Mouse (Mus musculus): ENCODE measurements at regions not wholly inside any gene's neighbourhood (a gene's known extent, or its start where the extent isn't known, plus 50 kb on each side); places are given as distances from the start of the nearest gene placed in this dataset.

GRCm38 (mm10) chr13:25933783-25934182 lies 663.5 kb upstream of the Nrsn1 start:
- Histone ChIP-seq H3K27me3 (replicated peaks) (no peaks in the 10 kb centered on the region), H3K4me1 (peaks cover 18% of the 10 kb centered on the region), H3K27ac (replicated peaks) (peak overlapping the region; percentile 80), H3K4me3 (replicated peaks) (no peak overlapping the region), H3K36me3 (no peaks in the 10 kb centered on the region), H3K9me3 (replicated peaks) (no peaks in the 10 kb centered on the region), H3K9ac (replicated peaks) (no peak overlapping the region), H3K4me2 (no peak overlapping the region)
- no peak for ATAC-seq (ENCODE audit: low FRiP score)
- WGBS, result 29% methylated on average over 3 of the region's 3 CpGs

DNA sequence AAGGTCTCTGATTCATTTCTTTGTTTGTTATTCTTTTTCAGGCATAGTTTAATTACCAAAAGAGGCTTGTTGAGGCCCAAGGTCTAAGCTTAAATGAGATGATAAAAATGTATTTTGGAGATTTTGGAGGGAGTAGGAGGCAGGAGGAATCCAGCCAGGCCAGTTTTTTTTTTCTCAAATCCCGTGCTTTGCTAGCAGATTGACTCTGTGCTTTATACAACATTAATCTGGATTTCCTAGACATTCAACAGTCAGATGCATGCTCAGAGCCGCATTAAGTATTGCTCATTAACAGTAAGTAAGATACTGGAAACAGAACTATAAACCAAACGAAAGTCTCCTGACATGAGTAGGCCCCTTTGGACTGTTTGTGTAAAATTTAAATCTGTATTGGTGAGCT lies 662.9 kb upstream of the Nrsn1 start:
- Histone ChIP-seq H3K36me3 (no peaks in the 10 kb centered on the region), H3K27me3 (replicated peaks) (no peaks in the 10 kb centered on the region), H3K27ac (replicated peaks) (peak overlapping the region; percentile 80), H3K9ac (replicated peaks) (no peak overlapping the region), H3K9me3 (replicated peaks) (no peaks in the 10 kb centered on the region), H3K4me1 (peaks cover 18% of the 10 kb centered on the region), H3K4me3 (replicated peaks) (no peak overlapping the region), H3K4me2 (no peak overlapping the region)
- WGBS, result 12% methylated on average over 3 of the region's 3 CpGs
- ATAC-seq (ENCODE audit: low FRiP score), result peak; percentile 52; the same call in 1 of the 2 replicates

DNA sequence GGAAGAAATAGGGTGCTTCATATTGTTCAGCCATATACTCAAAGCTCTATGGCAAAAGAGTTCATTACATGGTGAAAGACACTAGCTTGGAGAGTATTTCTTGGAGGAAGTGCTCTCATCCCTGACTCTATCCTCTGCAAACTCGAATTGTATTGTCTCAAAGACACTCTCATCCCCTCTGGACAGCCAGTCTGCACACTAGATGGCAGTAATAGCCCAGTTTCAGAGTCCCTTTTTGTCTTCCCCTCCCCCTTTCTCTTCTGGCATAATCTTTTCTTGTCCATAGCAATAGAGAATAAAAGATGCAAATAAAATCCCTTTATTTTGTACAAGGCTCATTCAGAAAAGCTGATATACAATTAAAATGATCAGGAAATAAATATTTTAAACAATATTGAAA lies 662.5 kb upstream of the Nrsn1 start:
- Histone ChIP-seq H3K27ac (replicated peaks) (peak overlapping the region; percentile 80), H3K9me3 (replicated peaks) (no peaks in the 10 kb centered on the region), H3K9ac (replicated peaks) (0 out of 2 replicates have a peak overlapping the region, but pooled peaks have one; percentile 17), H3K4me1 (peaks cover 18% of the 10 kb centered on the region), H3K4me3 (replicated peaks) (no peak overlapping the region), H3K27me3 (replicated peaks) (no peaks in the 10 kb centered on the region), H3K36me3 (no peaks in the 10 kb centered on the region), H3K4me2 (no peak overlapping the region)
- WGBS, result 0% methylated on average over 1 of the region's 1 CpGs
- peak; percentile 94 for ATAC-seq (ENCODE audit: low FRiP score)

DNA sequence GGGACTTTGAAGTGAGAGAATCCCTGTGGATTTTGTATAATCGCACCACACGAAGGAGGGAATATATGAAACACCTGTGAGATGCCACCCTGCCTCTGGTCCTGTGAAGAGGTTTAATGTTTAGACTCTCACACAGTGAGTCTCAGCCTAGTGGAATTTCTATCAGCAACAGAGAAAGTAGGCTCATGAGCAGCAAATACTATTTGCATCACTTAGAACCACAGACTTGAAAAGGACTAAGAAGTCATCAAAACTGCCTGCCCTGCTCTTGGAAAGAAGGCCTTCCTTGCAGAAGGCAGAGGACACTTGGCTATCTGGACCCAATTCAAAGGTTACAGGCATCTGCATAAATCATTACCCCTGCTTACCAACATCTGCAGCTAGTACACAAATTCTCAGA lies 662.1 kb upstream of the Nrsn1 start:
- 49% methylated on average over 2 of the region's 2 CpGs for WGBS
- Histone ChIP-seq H3K9ac (replicated peaks) (0 out of 2 replicates have a peak overlapping the region, but pooled peaks have one; percentile 17), H3K27me3 (replicated peaks) (no peaks in the 10 kb centered on the region), H3K4me2 (no peak overlapping the region), H3K4me1 (peaks cover 18% of the 10 kb centered on the region), H3K36me3 (no peaks in the 10 kb centered on the region), H3K9me3 (replicated peaks) (no peaks in the 10 kb centered on the region), H3K4me3 (replicated peaks) (no peak overlapping the region), H3K27ac (replicated peaks) (peak overlapping the region; percentile 33)
- ATAC-seq (ENCODE audit: low FRiP score), result no peak

DNA sequence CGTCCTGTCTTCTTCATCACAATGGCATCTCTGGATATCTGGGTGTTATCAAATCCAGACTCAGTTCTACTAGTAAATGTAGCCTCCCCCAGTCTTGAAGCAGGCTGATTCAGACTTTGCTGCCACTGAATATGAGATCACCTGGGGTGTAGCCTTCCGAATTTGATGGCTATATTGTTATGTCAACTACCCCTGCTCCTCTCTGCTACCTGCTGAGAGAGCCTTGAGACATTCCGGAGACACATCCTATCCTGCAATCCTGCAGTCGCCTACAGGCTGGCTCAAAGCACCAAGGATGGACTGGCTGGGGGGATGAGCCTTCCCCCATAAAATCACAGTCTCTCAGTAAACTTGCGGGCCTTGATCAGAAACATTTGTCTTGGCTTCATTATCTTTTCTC lies 655.4 kb upstream of the Nrsn1 start:
- no peaks in the 10 kb centered on the region for H3K4me1 ChIP-seq
- no peak overlapping the region for H3K4me3 ChIP-seq (replicated peaks)
- no peaks in the 10 kb centered on the region for H3K36me3 ChIP-seq
- 78% methylated on average over 5 of the region's 5 CpGs for WGBS
- no peaks in the 10 kb centered on the region for H3K9me3 ChIP-seq (replicated peaks)
- H3K27me3 ChIP-seq (replicated peaks), result no peaks in the 10 kb centered on the region
- ATAC-seq (ENCODE audit: low FRiP score), result no peak
- no peak overlapping the region for H3K9ac ChIP-seq (replicated peaks)
- no peak overlapping the region for H3K4me2 ChIP-seq
- H3K27ac ChIP-seq (replicated peaks), result no peak overlapping the region

DNA sequence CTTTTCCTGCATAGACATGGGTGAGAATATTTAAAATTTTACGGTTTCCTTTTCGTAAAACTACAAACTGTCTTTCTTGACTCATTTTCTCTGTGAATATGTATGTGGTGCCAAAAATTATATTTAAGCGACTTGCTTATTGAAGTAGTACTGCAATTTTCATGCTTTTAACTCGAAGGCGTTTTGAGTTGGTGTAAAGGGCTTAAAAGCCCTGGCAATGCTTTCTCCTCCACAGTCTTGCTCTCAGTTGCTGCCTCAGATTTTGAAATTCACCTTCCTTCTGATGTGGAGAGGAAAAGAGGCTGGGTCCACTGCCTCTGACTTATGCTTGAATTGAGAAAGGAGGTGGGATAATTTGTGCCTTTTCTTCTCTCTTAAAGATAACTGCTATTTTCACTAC lies 629.6 kb upstream of the Nrsn1 start:
- Histone ChIP-seq H3K4me3 (replicated peaks) (no peak overlapping the region), H3K4me2 (no peak overlapping the region), H3K9me3 (replicated peaks) (no peaks in the 10 kb centered on the region), H3K36me3 (no peaks in the 10 kb centered on the region), H3K9ac (replicated peaks) (no peak overlapping the region), H3K27ac (replicated peaks) (no peak overlapping the region), H3K27me3 (replicated peaks) (no peaks in the 10 kb centered on the region), H3K4me1 (no peaks in the 10 kb centered on the region)
- 90% methylated on average over 5 of the region's 5 CpGs for WGBS
- ATAC-seq (ENCODE audit: low FRiP score), result no peak

DNA sequence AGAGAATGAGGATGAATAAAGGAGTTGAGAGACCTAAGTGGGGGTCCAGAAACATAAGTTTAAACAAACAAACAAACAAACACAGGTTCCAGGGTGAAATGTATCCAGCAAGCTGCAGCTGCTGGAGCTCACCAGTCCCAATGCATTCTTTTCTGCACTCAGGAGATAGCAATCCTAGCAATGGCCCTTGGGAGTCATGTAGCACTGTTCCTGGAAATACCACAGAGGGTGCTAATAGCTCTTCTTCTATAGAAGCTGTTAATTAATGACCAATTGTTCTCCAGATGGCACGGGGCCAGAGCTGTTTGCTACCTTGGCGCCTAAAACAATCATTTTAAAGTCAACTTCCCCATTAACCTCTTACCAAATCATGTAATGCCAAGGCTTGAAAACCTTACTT lies 622.8 kb upstream of the Nrsn1 start:
- H3K36me3 ChIP-seq, result no peaks in the 10 kb centered on the region
- H3K9ac ChIP-seq (replicated peaks), result no peak overlapping the region
- no peak overlapping the region for H3K4me3 ChIP-seq (replicated peaks)
- H3K4me1 ChIP-seq, result no peaks in the 10 kb centered on the region
- no peaks in the 10 kb centered on the region for H3K27me3 ChIP-seq (replicated peaks)
- no peaks in the 10 kb centered on the region for H3K9me3 ChIP-seq (replicated peaks)
- H3K4me2 ChIP-seq, result no peak overlapping the region
- 1% methylated on average over 2 of the region's 2 CpGs for WGBS
- ATAC-seq (ENCODE audit: low FRiP score), result no peak
- H3K27ac ChIP-seq (replicated peaks), result no peak overlapping the region

DNA sequence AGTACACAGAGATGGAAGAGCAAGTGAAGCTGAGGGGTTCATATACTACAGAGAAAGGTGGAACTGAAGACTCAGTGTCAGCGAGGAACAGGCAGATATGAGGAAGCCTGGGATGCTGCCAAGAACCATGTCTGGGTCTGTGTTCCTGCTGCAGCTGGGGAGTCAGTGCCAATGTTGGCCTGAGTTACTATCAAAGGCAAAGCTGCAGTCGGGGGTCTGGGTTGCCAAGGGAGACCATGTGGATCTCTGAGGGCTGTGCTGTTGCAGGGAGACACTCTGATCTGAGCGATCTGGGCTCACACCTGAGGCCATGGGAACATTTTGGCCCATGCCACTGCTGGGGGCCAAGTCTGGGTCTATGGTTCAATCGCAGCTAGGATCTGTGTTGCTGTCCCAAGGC lies 612.5 kb upstream of the Nrsn1 start:
- Histone ChIP-seq H3K4me2 (no peak overlapping the region), H3K9ac (replicated peaks) (no peak overlapping the region), H3K27ac (replicated peaks) (no peak overlapping the region), H3K27me3 (replicated peaks) (no peaks in the 10 kb centered on the region), H3K9me3 (replicated peaks) (no peaks in the 10 kb centered on the region), H3K36me3 (no peaks in the 10 kb centered on the region), H3K4me1 (no peaks in the 10 kb centered on the region), H3K4me3 (replicated peaks) (no peak overlapping the region)
- WGBS, result 66% methylated on average over 4 of the region's 4 CpGs
- no peak for ATAC-seq (ENCODE audit: low FRiP score)

DNA sequence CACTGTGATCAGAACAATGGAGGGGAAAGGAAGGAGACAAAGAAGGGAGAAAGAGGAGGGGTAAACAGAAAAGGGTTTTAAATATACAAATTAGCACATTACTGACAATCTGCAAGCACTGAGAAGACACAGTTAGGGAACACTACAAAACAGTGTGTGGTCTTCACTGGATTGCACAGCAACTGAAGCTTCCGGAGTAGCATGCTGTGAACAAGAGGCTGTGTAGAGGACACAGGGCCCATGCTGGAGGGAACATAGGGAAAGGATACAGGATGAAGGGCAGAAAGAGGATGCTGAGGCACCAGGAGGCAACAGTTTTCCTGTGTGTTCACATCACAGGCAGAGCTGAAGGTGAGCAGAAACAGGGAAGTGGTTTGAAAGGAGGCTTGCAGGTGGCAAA lies 598.6 kb upstream of the Nrsn1 start:
- ATAC-seq (ENCODE audit: low FRiP score), result no peak
- Histone ChIP-seq H3K36me3 (no peaks in the 10 kb centered on the region), H3K27ac (replicated peaks) (no peak overlapping the region), H3K9ac (replicated peaks) (no peak overlapping the region), H3K4me1 (no peaks in the 10 kb centered on the region), H3K9me3 (replicated peaks) (no peaks in the 10 kb centered on the region), H3K27me3 (replicated peaks) (no peaks in the 10 kb centered on the region), H3K4me3 (replicated peaks) (no peak overlapping the region), H3K4me2 (no peak overlapping the region)
- WGBS, result 48% methylated on average over 1 of the region's 1 CpGs

DNA sequence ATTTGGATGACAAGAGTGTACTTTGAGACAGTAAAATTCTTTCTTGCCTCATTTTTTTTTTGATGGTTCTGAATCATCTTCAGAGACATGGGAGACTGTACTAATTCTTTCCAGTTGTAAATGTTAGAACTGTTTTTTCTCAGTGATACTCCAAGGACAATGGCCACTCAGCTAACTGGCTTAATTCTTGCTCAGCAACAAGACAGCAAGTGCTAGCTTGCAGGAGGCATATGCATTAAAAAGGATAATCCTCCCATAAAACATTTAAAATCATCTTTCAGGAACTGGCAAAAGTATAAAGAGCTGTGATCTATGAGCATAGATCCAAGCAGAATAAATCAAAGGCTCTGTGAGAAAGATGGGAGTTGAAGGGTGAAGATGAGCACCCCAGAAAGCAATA lies 587.9 kb upstream of the Nrsn1 start:
- H3K4me3 ChIP-seq (replicated peaks), result no peak overlapping the region
- H3K36me3 ChIP-seq, result no peaks in the 10 kb centered on the region
- H3K9ac ChIP-seq (replicated peaks), result no peak overlapping the region
- ATAC-seq (ENCODE audit: low FRiP score), result no peak
- no peaks in the 10 kb centered on the region for H3K4me1 ChIP-seq
- no peaks in the 10 kb centered on the region for H3K27me3 ChIP-seq (replicated peaks)
- H3K9me3 ChIP-seq (replicated peaks), result no peaks in the 10 kb centered on the region
- H3K4me2 ChIP-seq, result no peak overlapping the region
- no peak overlapping the region for H3K27ac ChIP-seq (replicated peaks)

GRCm38 (mm10) chr13:25857569-25857968 lies 587.3 kb upstream of the Nrsn1 start:
- Histone ChIP-seq H3K4me3 (replicated peaks) (no peak overlapping the region), H3K4me2 (no peak overlapping the region), H3K9me3 (replicated peaks) (no peaks in the 10 kb centered on the region), H3K27me3 (replicated peaks) (no peaks in the 10 kb centered on the region), H3K36me3 (no peaks in the 10 kb centered on the region), H3K4me1 (no peaks in the 10 kb centered on the region), H3K9ac (replicated peaks) (no peak overlapping the region), H3K27ac (replicated peaks) (no peak overlapping the region)
- no peak for ATAC-seq (ENCODE audit: low FRiP score)
- 77% methylated on average over 3 of the region's 3 CpGs for WGBS

- Histone ChIP-seq H3K4me2 (no peak overlapping the region), H3K27ac (replicated peaks) (no peak overlapping the region), H3K9ac (replicated peaks) (no peak overlapping the region), H3K27me3 (replicated peaks) (no peaks in the 10 kb centered on the region), H3K4me1 (no peaks in the 10 kb centered on the region), H3K9me3 (replicated peaks) (no peaks in the 10 kb centered on the region), H3K4me3 (replicated peaks) (no peak overlapping the region), H3K36me3 (no peaks in the 10 kb centered on the region)
- no peak for ATAC-seq (ENCODE audit: low FRiP score)
- WGBS, result 89% methylated on average over 3 of the region's 3 CpGs
Measured at GRCm38 (mm10) chr13:25857096-25857495, 586.8 kb upstream of the Nrsn1 start.

- H3K36me3 ChIP-seq, result no peaks in the 10 kb centered on the region
- no peak overlapping the region for H3K27ac ChIP-seq (replicated peaks)
- 91% methylated on average over 2 of the region's 2 CpGs for WGBS
- no peaks in the 10 kb centered on the region for H3K9me3 ChIP-seq (replicated peaks)
- H3K4me1 ChIP-seq, result no peaks in the 10 kb centered on the region
- no peak for ATAC-seq (ENCODE audit: low FRiP score)
- no peak overlapping the region for H3K9ac ChIP-seq (replicated peaks)
- no peak overlapping the region for H3K4me2 ChIP-seq
- no peaks in the 10 kb centered on the region for H3K27me3 ChIP-seq (replicated peaks)
- H3K4me3 ChIP-seq (replicated peaks), result no peak overlapping the region
Measured at GRCm38 (mm10) chr13:25856549-25856948, 586.2 kb upstream of the Nrsn1 start.

All from neural tube, embryonic 15.5 days (tissue).